Mouse (Mus musculus) limb, embryonic 13.5 days (tissue): ENCODE results near the gene Birc6. TPM values are rescaled to one million over a fixed set of nuclear protein-coding genes. Genes with fewer than 3 reads are reported as not detected.

Experiments used
- ATAC-seq: fragments of 200-750 bp; cut with Nextera tagmentation; 2 replicates; pipeline ENCODE4 v1.8.0; 2017; ENCODE audit warnings: low read depth, moderate number of reproducible peaks, moderate TSS enrichment; ENCODE audit not compliant: low FRiP score
- H3K27ac ChIP-seq: fragments of 300-500 bp; sonication (generic); 2 replicates; pipeline ENCODE4 v1.5.1; 2015; ENCODE audit warnings: inconsistent platforms, mild to moderate bottlenecking, moderate library complexity
- H3K27me3 ChIP-seq: fragments of 300-500 bp; sonication (generic); 2 replicates; pipeline ENCODE4 v1.6.1; 2015; ENCODE audit warnings: mild to moderate bottlenecking, inconsistent platforms
- H3K36me3 ChIP-seq: fragments of 300-500 bp; sonication (generic); 2 replicates; pipeline ENCODE4 v1.6.1; 2015; ENCODE audit warnings: inconsistent platforms, mild to moderate bottlenecking, moderate library complexity
- H3K4me1 ChIP-seq: fragments of 300-500 bp; sonication (generic); 2 replicates; pipeline ENCODE4 v1.6.1; 2015; ENCODE audit warnings: inconsistent platforms
- H3K4me2 ChIP-seq: fragments of 300-500 bp; sonication (generic); replicated peaks from 2 replicates; pipeline ENCODE4 v1.6.1; 2015; ENCODE audit warnings: inconsistent platforms, mild to moderate bottlenecking, moderate library complexity
- H3K4me3 ChIP-seq: fragments of 300-500 bp; sonication (generic); 2 replicates; pipeline ENCODE4 v1.5.1; 2015; ENCODE audit warnings: moderate library complexity, mild to moderate bottlenecking, inconsistent platforms
- H3K9ac ChIP-seq: fragments of 300-500 bp; sonication (generic); 2 replicates; pipeline ENCODE4 v1.6.1; 2015; ENCODE audit warnings: mild to moderate bottlenecking, inconsistent platforms
- H3K9me3 ChIP-seq: fragments of 300-500 bp; sonication (generic); 2 replicates; pipeline ENCODE4 v1.6.1; 2016; ENCODE audit warnings: inconsistent platforms
- WGBS: fragments of 180-500 bp; shearing (Covaris S2); methylation state at CpG from one replicate; pipeline ENCODE4 v1.1.7; 2015; 5-methylcytosine and 5-hydroxymethylcytosine counted together
- polyA plus RNA-seq: library from polyadenylated mRNA; unstranded; fragments of >200 nt; fragmentation: Nextera tagmentation; extraction: Ambion mirVana; gene quantifications from 2 replicates; pipeline ENCODE4 v1.2.1, GENCODE M21; 2015

Birc6 gene
- 104 and 113 TPM in 2 replicates for polyA plus RNA-seq

DNA sequence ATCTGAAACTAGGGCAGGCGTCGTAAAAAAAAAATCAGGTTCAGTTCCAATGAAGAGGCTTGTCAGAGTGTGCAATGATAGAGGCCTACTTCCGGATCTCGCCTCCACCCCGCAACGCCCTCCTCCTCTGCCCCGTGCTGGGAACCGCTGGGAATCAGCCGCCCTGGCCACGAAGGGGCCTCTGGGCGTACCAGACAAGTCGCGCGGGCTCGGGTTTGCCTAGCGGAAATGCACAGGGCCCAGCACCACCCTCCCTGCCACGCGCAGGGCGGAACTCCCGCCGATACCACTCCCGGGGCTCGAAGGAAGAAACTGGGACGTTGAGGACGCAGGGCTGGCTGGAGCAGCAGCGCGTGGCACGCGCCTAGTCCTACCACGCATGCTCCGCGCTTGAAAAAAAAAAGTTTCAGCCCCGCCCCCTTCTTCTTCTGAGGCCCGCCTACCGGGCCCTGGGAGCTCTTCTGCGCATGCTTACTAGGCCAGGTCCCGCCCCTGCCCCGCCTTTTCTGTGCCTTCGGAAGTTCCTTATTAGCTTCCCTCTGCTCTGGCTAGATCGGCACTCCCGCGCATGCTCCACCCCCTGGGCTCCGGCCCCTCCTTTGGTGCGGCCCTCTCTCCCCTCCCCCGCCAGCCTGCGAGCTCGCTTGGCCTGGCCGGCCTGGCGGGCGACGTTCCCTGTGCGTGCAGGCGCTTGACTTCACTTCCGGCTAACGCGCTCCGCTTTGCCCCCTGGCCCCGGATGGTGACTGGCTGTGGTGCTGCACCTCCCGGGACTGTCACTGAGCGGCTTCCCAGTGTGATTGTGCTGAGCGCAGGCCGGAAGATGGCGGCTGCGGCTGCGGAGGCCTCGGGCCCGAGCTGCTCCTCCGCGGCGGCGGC, at the start of gene Birc6:
Gene Birc6, plus strand, starts transcription at position 567 of the 879 bp plus-strand sequence.
- Histone ChIP-seq H3K4me2 (peak within 1 kb of the TSS; percentile 88), H3K27ac (peak within 1 kb of the TSS; percentile 98), H3K36me3 (no peaks in the 10 kb centered on the region), H3K27me3 (no peaks in the 10 kb centered on the region), H3K9ac (peak within 1 kb of the TSS; percentile 99), H3K9me3 (no peaks in the 10 kb centered on the region), H3K4me1 (peaks cover 28% of the 10 kb centered on the region), H3K4me3 (peak within 1 kb of the TSS; percentile 98)
- peak; percentile 98 for ATAC-seq
- 0% methylated on average over 70 of the region's 71 CpGs for WGBS

DNA sequence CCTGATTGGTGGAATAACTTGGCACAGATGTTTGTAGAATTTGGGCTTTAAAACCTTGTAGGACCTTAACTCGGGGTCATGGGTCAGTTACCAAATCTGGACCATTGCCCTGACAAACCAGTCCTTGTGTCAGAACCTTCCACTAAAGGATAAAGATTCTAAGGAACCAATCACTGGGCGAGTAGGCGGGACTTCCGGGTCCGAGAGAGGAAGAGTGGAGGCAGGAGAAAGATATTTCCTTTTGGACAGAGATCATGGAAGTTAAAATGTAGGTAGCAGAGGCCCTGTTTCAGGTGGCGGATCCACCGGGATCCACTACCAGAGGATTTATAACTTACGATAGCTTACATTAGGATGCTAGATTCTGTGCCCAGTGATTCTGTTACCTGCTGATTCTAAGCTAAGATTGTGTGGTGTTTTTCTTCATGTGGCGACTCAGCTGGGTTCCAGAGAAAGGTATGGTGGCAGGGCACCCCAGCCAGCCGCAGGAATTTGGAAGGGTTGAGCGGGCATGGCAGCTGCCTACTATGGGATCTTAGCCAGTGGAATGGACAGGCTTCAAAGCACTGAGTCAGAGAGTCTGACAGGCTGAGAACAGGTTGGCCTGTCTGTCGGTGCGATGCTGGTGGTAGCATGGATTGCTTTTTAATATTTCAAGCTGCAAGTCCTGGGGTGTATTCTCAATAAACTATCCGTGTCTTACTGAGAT, 47.6 kb upstream of the Birc6 start:
- H3K27ac ChIP-seq, result no peak overlapping the region
- H3K9me3 ChIP-seq, result no peaks in the 10 kb centered on the region
- H3K4me2 ChIP-seq, result no peak overlapping the region
- no peak for ATAC-seq
- no peaks in the 10 kb centered on the region for H3K27me3 ChIP-seq
- 86% methylated on average over 14 of the region's 14 CpGs for WGBS
- H3K4me3 ChIP-seq, result no peak overlapping the region
- no peaks in the 10 kb centered on the region for H3K36me3 ChIP-seq
- no peak overlapping the region for H3K9ac ChIP-seq
- no peaks in the 10 kb centered on the region for H3K4me1 ChIP-seq

DNA sequence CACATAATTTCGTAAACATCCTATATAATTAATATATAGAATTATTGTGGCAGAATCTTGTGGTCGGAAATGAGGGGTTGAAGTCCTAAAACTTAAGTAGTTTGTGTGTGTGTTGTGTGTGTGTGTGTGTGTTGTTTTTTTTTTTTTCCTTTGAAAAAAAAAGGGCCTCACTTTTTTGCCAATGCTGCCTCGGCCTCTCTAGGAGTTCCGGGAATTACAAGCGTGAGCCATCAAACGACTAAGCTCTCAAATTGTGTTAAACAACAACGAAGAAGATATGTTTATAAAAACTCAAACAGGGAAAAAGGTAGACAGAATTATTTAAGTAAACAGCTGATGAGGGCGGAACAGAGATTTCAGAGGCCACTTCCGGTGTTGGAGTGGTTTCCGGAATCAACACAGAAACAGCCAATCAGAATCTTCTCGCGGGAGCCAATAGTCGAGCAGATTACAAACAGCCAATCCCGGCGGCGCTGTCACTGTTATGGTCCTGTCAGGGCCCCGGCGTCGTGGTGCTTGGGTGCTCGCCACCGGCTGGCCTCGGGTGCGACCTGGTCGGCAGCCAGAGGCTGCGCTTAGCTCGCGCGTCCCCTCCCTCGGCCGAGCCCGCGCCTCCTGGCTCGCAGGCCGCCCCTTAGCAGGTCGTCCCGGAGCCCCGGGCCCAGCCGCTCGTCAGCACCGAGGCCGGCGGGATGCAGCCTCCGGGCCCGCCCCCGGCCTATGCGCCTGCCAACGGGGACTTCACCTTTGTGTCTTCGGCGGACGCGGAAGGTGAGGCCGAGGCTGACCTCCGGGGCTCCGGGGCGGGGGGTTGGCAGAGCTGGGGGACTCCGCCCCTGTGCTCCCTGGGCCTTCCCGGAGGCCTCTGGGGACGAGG, 38.8 kb upstream of the Birc6 start, which contains the start of gene Yipf4:
Gene Yipf4, plus strand, starts transcription at position 470 of the 877 bp plus-strand sequence.
- peaks cover 20% of the 10 kb centered on the region for H3K36me3 ChIP-seq
- H3K27ac ChIP-seq, result peak within 1 kb of the TSS; percentile 79
- peak within 1 kb of the TSS; percentile 98 for H3K4me3 ChIP-seq
- peaks cover 5% of the 10 kb centered on the region for H3K4me1 ChIP-seq
- 4% methylated on average over 58 of the region's 58 CpGs for WGBS
- H3K9me3 ChIP-seq, result no peaks in the 10 kb centered on the region
- no peaks in the 10 kb centered on the region for H3K27me3 ChIP-seq
- H3K9ac ChIP-seq, result peak within 1 kb of the TSS; percentile 95
- peak; percentile 99 for ATAC-seq
- peak within 1 kb of the TSS; percentile 69 for H3K4me2 ChIP-seq

DNA sequence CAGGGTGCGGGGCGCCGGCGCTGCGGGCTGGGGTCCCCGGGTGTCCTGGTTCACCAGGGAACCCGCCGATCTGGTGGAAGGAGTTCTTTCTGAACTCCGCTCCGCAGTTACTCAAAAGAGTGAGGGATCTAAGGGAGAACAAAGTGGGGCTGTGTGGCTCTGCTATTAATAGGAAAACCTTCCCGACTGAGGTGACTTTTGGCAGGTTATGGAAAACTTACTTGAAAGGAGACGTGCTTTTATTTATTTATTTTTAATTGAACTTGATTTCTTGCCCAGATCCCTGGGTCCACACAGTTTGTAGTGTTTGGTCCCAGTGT, 38.2 kb upstream of the Birc6 start:
- peak overlapping the region; percentile 69 for H3K4me2 ChIP-seq
- H3K9me3 ChIP-seq, result no peaks in the 10 kb centered on the region
- H3K27me3 ChIP-seq, result no peaks in the 10 kb centered on the region
- H3K36me3 ChIP-seq, result peaks cover 26% of the 10 kb centered on the region
- peak overlapping the region; percentile 95 for H3K9ac ChIP-seq
- peak overlapping the region; percentile 98 for H3K4me3 ChIP-seq
- no peak for ATAC-seq
- under 1% methylated on average over 12 of the region's 12 CpGs for WGBS
- peaks cover 5% of the 10 kb centered on the region for H3K4me1 ChIP-seq
- H3K27ac ChIP-seq, result peak overlapping the region; percentile 79

DNA sequence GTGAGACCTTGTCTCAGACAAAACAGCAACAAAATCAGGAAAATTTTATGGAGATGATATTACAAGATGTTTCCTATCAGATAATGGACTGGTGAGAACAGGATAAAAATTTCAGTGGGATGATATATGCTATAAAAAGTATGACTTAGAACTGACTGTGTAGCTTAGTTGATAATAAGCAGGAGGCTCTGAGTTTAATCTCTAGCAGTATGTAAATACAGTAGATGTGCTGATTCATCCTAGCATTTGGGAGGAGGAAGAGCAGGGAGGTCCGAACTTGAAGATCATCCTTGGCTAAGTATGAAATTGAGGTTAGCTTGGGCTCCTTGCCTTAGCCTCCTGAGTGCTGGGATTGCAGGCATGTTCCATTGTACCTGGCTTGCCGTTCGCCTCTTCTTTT, 36.5 kb upstream of the Birc6 start:
- Histone ChIP-seq H3K9ac (no peak overlapping the region), H3K4me3 (no peak overlapping the region), H3K36me3 (peaks cover 35% of the 10 kb centered on the region), H3K4me1 (peaks cover 5% of the 10 kb centered on the region), H3K4me2 (no peak overlapping the region), H3K27ac (no peak overlapping the region), H3K27me3 (no peaks in the 10 kb centered on the region), H3K9me3 (no peaks in the 10 kb centered on the region)
- ATAC-seq, result no peak
- 95% methylated on average over 3 of the region's 3 CpGs for WGBS

DNA sequence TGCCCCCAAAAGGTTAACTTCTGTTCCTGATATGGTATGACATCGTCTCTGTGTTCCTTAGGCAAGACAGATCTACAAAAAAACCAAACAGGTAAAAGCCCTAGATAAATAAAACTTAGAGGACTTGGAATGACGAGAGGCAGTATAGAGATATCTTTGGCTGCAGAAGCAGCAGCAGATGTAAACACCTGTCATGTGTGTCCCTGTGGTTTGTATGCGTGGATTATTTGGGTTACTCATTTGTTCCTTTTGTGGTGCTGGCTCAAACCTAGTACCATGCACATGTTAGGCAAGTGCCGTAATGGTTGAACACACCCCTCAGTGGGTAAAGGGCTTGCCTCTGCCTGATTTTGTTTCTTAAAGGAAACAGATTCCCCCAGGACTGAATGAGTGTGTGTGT, 27.9 kb upstream of the Birc6 start:
- no peak overlapping the region for H3K27ac ChIP-seq
- no peak overlapping the region for H3K4me3 ChIP-seq
- 90% methylated on average over 4 of the region's 4 CpGs for WGBS
- H3K4me1 ChIP-seq, result no peaks in the 10 kb centered on the region
- no peaks in the 10 kb centered on the region for H3K27me3 ChIP-seq
- no peaks in the 10 kb centered on the region for H3K9me3 ChIP-seq
- H3K9ac ChIP-seq, result no peak overlapping the region
- no peak overlapping the region for H3K4me2 ChIP-seq
- no peak for ATAC-seq
- peaks cover 47% of the 10 kb centered on the region for H3K36me3 ChIP-seq

DNA sequence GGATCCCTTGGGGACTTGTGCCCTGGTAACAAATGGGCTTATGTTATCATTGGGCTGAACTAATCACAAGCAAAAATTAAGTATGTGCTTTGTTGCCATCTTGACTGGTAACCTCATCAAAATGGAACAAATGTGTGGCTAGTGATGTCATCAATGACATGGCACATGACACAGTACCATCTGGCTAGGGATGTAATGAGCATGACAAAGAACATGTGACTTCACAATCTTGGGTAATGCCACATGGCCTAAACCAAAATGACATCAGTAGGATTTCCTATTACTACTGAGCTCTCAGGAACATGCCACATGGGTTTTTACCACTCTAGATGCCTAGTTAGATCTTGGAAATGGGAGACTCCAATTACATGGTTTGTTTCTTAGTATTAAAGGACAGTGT, 27.0 kb upstream of the Birc6 start:
- no peak overlapping the region for H3K4me3 ChIP-seq
- H3K4me1 ChIP-seq, result no peaks in the 10 kb centered on the region
- H3K36me3 ChIP-seq, result peaks cover 41% of the 10 kb centered on the region
- no peak overlapping the region for H3K27ac ChIP-seq
- H3K27me3 ChIP-seq, result no peaks in the 10 kb centered on the region
- H3K4me2 ChIP-seq, result no peak overlapping the region
- H3K9me3 ChIP-seq, result no peaks in the 10 kb centered on the region
- no peak overlapping the region for H3K9ac ChIP-seq
- no peak for ATAC-seq

DNA sequence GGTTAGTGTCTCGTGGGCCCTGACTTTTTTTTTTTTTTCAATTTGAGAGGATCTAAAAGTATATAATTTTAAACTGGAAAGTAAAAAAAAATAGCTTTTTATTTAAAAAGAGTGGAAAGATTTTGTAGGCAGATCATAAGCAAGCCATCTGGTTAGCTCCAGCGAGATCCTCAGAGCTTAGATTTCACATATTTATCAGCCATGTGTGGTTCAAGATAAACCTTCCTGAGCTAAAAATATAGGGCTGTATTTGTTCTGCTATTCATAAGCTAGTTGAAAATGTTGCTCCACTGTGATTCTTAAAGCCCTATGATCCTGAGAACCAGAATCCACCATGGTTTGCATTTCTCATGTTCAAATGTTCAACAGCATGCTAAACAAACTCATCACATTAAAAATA, 20.2 kb upstream of the Birc6 start:
- no peak overlapping the region for H3K27ac ChIP-seq
- H3K4me2 ChIP-seq, result no peak overlapping the region
- H3K4me3 ChIP-seq, result no peak overlapping the region
- no peaks in the 10 kb centered on the region for H3K9me3 ChIP-seq
- H3K4me1 ChIP-seq, result no peaks in the 10 kb centered on the region
- no peaks in the 10 kb centered on the region for H3K27me3 ChIP-seq
- no peaks in the 10 kb centered on the region for H3K36me3 ChIP-seq
- 74% methylated on average over 2 of the region's 2 CpGs for WGBS
- H3K9ac ChIP-seq, result no peak overlapping the region
- ATAC-seq, result no peak

DNA sequence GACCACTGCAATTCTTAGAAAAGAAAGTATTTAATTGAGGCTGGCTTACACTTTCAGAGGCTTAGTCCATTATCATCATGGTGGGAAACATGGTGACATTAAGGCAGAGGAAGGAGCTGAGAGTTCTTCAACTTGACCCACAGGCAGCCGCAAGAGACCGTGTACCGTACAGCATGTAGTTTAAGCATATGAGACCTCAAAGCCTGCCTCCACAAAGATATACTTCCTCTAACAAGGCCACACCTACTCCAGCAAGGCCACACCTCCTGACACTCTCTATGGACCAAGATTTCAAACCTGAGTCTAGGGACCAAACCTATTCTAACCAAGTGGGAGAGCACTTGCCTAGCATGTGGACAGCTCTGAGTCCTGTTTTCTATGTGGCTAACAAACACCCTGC, 19.5 kb upstream of the Birc6 start:
- 90% methylated on average over 3 of the region's 3 CpGs for WGBS
- H3K27ac ChIP-seq, result no peak overlapping the region
- H3K4me1 ChIP-seq, result no peaks in the 10 kb centered on the region
- no peaks in the 10 kb centered on the region for H3K36me3 ChIP-seq
- no peaks in the 10 kb centered on the region for H3K27me3 ChIP-seq
- H3K4me2 ChIP-seq, result no peak overlapping the region
- no peaks in the 10 kb centered on the region for H3K9me3 ChIP-seq
- no peak overlapping the region for H3K9ac ChIP-seq
- H3K4me3 ChIP-seq, result no peak overlapping the region
- no peak for ATAC-seq

DNA sequence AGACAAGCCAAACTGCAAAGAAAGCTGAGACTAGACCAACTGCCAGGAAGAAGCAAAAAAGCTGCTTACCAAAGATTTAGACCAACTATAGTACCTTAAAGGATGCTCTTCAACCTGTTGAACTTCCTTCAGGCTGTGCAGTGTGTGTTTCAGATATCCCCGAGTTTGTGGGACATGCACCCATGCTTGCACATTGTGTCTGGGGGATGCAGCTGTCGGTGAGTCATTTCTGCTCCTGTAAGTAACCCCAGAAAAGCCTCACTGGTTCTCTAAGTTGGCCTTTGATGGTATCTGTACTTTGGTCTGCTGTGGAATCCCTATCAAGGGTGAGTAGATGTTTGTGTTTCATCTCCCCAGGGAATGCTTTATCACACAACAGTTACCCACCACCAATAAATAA, 15.8 kb upstream of the Birc6 start:
- WGBS, result 90% methylated on average over 2 of the region's 2 CpGs
- Histone ChIP-seq H3K27me3 (no peaks in the 10 kb centered on the region), H3K36me3 (no peaks in the 10 kb centered on the region), H3K4me3 (no peak overlapping the region), H3K4me2 (no peak overlapping the region), H3K27ac (no peak overlapping the region), H3K4me1 (no peaks in the 10 kb centered on the region), H3K9ac (no peak overlapping the region), H3K9me3 (no peaks in the 10 kb centered on the region)
- ATAC-seq, result no peak

DNA sequence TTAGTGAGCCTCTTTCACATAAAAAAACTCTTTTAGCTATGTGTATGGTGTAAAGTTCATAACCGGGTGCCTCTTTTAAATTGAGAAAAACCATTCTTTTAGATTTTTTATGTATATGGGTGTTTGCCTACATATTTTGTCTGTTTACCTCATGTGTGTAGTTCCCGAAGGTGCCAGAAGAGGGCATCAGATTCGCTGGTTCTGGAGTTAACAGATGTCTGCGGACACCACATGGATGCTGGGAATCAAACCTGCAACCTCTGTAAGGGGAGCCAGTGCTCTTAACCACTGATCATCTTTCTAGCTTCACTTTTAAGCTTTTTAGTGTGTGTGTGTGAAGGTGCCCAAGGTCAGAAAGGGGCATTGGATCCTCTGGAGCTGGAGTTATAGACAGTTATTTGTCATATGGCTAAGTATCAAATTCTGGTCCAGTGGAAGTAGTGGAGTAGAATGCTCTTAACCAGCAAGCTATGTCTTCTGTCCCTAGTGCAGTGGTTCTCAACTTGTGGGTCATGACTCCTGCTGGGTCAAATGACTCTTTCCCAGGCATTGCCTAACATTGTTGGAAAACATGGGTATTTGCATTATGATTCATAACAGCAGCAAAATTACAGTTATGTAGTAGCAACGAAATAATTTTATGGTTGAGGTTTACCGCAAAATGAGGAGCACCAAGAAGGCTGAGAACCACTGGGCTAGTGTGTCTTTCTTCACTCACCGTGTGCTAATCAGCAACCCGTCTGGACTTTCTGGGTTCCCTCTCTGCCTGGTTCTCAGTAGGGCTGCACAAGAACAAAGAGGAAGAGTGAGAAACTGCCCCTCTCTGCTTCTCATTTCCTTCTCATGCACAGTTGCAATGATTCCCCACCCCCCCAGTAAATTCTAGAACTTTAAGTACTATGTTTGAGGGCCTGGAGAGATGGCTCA, 5.0 kb upstream of the Birc6 start:
- H3K9ac ChIP-seq, result no peak overlapping the region
- H3K36me3 ChIP-seq, result no peaks in the 10 kb centered on the region
- no peak overlapping the region for H3K4me3 ChIP-seq
- H3K27ac ChIP-seq, result no peak overlapping the region
- WGBS, result 82% methylated on average over 8 of the region's 8 CpGs
- peaks cover 8% of the 10 kb centered on the region for H3K4me1 ChIP-seq
- no peak for ATAC-seq
- H3K27me3 ChIP-seq, result no peaks in the 10 kb centered on the region
- H3K4me2 ChIP-seq, result no peak overlapping the region
- no peaks in the 10 kb centered on the region for H3K9me3 ChIP-seq
